Mouse (Mus musculus): Measurements from ENCODE around the gene Scn1b.

DNA sequence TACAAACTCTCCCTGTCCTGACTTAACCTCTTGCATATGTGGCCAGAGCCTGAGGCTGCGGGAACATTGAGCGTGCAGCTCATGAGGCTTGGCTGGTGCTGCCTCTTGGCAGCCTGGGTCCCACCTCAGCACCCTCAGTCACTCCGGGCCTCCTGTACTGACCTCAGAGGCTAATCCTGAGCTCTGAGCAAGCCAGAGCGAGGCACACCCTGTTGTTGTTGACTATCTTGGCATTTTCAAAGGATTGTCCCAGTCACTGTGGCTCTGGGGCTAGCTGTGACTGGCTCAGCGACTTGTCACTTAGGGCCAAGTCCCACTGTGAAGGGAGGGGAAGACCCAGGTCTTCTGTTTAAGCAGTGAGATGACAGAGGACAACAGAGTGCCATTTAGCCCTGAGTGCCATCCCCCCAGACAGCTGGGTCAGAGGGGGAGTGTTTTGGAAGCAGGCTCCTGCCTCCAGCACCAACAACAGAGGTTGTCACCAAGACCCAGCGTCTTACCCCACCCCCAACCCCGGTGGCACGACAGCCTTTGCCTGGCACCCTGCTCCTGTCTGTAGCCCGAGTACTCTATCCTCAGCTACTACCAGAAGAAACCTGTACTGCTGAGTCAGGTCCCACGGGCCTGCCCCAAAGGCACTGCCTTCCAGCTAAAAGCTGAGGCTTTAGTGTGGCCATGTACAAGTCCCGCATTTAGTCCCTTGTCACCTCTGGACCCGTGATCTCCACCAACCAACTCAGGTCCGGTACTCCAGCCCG is 43.8 kb downstream of the Scn1b start:
- TF ChIP-seq CTCF (IDR thresholded peaks at IDR 0.05; ENCODE audit: insufficient read depth, low read depth, low read length) = no peak
- no peak for TF ChIP-seq POLR2A (IDR thresholded peaks at IDR 0.05; ENCODE audit: insufficient read depth, low read depth, low read length)

Data from olfactory bulb, adult 2 months (tissue).